Mouse (Mus musculus) ES-E14 (cell line): ENCODE results near the gene Mitf.

Experiments used
- CHD2 ChIP-seq: IDR thresholded peaks from 2 replicates; pipeline ENCODE4 v1.6.1; 2014; ENCODE audit warnings: mild to moderate bottlenecking, low read depth, low read length, inconsistent platforms
- HCFC1 ChIP-seq: IDR thresholded peaks from 2 replicates; pipeline ENCODE4 v1.6.1; 2012; ENCODE audit warnings: low read length, inconsistent platforms, borderline replicate concordance; ENCODE audit not compliant: insufficient read depth
- MAFK ChIP-seq: IDR thresholded peaks from 2 replicates; pipeline ENCODE4 v1.6.1; 2014; ENCODE audit warnings: mild to moderate bottlenecking, low read depth, low read length, inconsistent platforms; ENCODE audit not compliant: insufficient read depth
- ZC3H11A ChIP-seq: IDR thresholded peaks from 2 replicates; pipeline ENCODE4 v1.6.1; 2012; ENCODE audit warnings: low read depth, mild to moderate bottlenecking, inconsistent platforms, low read length, borderline replicate concordance

DNA sequence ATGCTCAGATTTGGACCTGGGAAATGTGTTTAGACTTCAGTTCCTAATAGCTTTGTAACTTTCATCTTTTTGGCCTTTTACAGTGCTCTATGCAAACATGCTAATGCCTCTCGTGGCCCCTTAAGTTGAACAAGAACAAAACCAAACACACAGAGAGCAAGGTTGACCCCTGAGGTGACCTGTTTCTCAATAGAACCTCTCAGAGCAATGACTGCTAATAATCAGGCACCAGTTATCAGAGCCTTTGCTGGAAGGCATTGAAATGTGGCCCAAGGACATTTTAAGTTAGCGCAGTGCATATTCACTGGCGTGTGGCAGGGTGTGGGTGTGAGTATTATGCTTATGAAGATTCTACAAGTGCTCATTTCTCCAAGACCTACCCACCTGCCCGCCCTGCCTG lies 194.7 kb downstream of the Mitf start:
- TF ChIP-seq HCFC1, result no peak
- TF ChIP-seq CHD2, result no peak
- no peak for TF ChIP-seq MAFK
- TF ChIP-seq ZC3H11A, result no peak
